Mouse (Mus musculus) megakaryocyte, embryonic 14.5 days (primary cell): ENCODE results near the gene Snapc3.

ENCODE experiments used
- FLI1 ChIP-seq: IDR thresholded peaks from 2 replicates; pipeline ENCODE4 v1.6.1; 2012; ENCODE audit warnings: low read length, inconsistent platforms, mixed read lengths
- GATA1 ChIP-seq: IDR thresholded peaks from 3 replicates; pipeline ENCODE4 v1.6.1; 2012; ENCODE audit warnings: mixed read lengths, low read length, inconsistent platforms, borderline replicate concordance

- TF ChIP-seq GATA1 (no peak), FLI1 (no peak)
These were observed 44.1 kb upstream of the Snapc3 start for GRCm38 (mm10) chr4:83373381-83373780.
